In genomic region chr5:142405426-142405825, GRCm38 (mm10) we compare ENCODE assay signal across 14 mouse cellular contexts. TPM values are rescaled to one million over a fixed set of nuclear protein-coding genes. Genes with fewer than 3 reads are reported as not detected.
DNase-seq lines count a peak whose midpoint lies in the region; ATAC-seq and TF ChIP-seq lines count a peak whose summit lies in the region.
"Had no signal": no experiment of that assay in that cellular context is flagged by ENCODE, and none has a peak within 500 bp of the region (broad histone marks: within the 10 kb centered on the region; RNA-seq: fewer than 3 reads in every experiment).

No protein-coding gene starts in this region.

- ATAC-seq in neural tube, embryonic 13.5 days (ENCODE audit: low read depth), result no peak
- ATAC-seq: CD4-positive, CD25-positive, alpha-beta regulatory T cell, adult 4 months; hindbrain, embryonic 16.5 days had no signal

- WGBS in neural tube, embryonic 13.5 days, result 72% methylated on average over 6 of the region's 6 CpGs

- H3K4me2 ChIP-seq in neural tube, embryonic 13.5 days, result no peak overlapping the region; the same call in 1 of the 2 replicates
- H3K4me2 ChIP-seq: heart, embryonic 15.5 days had no signal

- TF ChIP-seq CTCF in layer of hippocampus, adult 2 months (conservative IDR thresholded peaks at IDR 0.05), result no peak

- no peaks in the 10 kb centered on the region for H3K9me3 ChIP-seq in neural tube, embryonic 13.5 days
- H3K9me3 ChIP-seq: heart, embryonic 15.5 days had no signal

- peaks cover 85% of the 10 kb centered on the region for H3K4me1 ChIP-seq in neural tube, embryonic 13.5 days (replicated peaks)

- peak in 1 of 2 experiments; percentile 39 for DNase-seq in layer of hippocampus, adult 2 months (ENCODE audit: low spot score in 2 of 2)
- DNase-seq in layer of hippocampus, postnatal 25 days (ENCODE audit: extremely low spot score in 1 of 2, low spot score in 1 of 2), result no peak
- DNase-seq in neural tube, embryonic 10.5 days (ENCODE audit: extremely low spot score, low spot score), result no peak
- peak; percentile 64 to 71 for DNase-seq in left cerebral cortex, postnatal 14 days (ENCODE audit: low spot score in 2 of 2)
- peak; percentile 81 for DNase-seq in telencephalon, adult 2 months (ENCODE audit: low read depth, low spot score)
- DNase-seq in cerebellum, postnatal 36 days, result no peak
- DNase-seq: cerebellum, adult 11 months; kidney, adult 8-10 months; lung, adult 2 months; thymus, postnatal 25 days had no signal

- peaks cover 19% of the 10 kb centered on the region; the same call in 1 of the 2 replicates for H3K36me3 ChIP-seq in neural tube, embryonic 13.5 days
- H3K36me3 ChIP-seq: heart, embryonic 15.5 days had no signal

- peak overlapping the region; percentile 89 for H3K4me3 ChIP-seq in layer of hippocampus, adult 2 months
- no peak overlapping the region for H3K4me3 ChIP-seq in neural tube, embryonic 13.5 days
- H3K4me3 ChIP-seq: heart, embryonic 15.5 days had no signal

- peak overlapping the region; percentile 89 for H3K27ac ChIP-seq in layer of hippocampus, adult 2 months
- no peak overlapping the region for H3K27ac ChIP-seq in neural tube, embryonic 13.5 days (replicated peaks)
- H3K27ac ChIP-seq: heart, embryonic 15.5 days had no signal

- intact Hi-C loops in left cerebral cortex, postnatal 14 days (cut with DNase I), result no loop called here

- 0 out of 2 replicates have a peak overlapping the region, but pooled peaks have one; percentile 4 for H3K9ac ChIP-seq in neural tube, embryonic 13.5 days
- H3K9ac ChIP-seq: heart, embryonic 15.5 days had no signal

- H3K27me3 ChIP-seq in neural tube, embryonic 13.5 days, result no peaks in the 10 kb centered on the region
- H3K27me3 ChIP-seq: heart, embryonic 15.5 days had no signal

RNA-seq across cellular contexts. Expression of gene Foxk1, which starts 4.1 kb away (rescaled TPM):
- 10 to 100 TPM; 53.0 to 60.3 TPM for total RNA-seq in layer of hippocampus, adult 2 months (2021)
- total RNA-seq in layer of hippocampus, postnatal 25 days (2021), result 10 to 100 TPM; 40.6 to 45.7 TPM
- 5.6 and 7.2 TPM in 2 replicates for polyA plus RNA-seq in neural tube, embryonic 13.5 days (2015; fragmentation: Nextera tagmentation; extraction: Ambion mirVana)
- total RNA-seq in left cerebral cortex, postnatal 14 days (2021), result 10 to 100 TPM; 40.6 to 43.4 TPM

RNA-seq across cellular contexts. Expression of gene Ap5z1, which starts 58.3 kb away (rescaled TPM):
- total RNA-seq in layer of hippocampus, adult 2 months (2021), result 10 to 100 TPM; 24.4 to 31.3 TPM
- total RNA-seq in layer of hippocampus, postnatal 25 days (2021), result 10 to 100 TPM; 18.6 to 24.1 TPM
- polyA plus RNA-seq in neural tube, embryonic 13.5 days (2015; fragmentation: Nextera tagmentation; extraction: Ambion mirVana), result 10.9 and 14.1 TPM in 2 replicates
- total RNA-seq in left cerebral cortex, postnatal 14 days (2021), result 10 to 100 TPM; 18.6 to 21.0 TPM

Comparison
In these comparisons a context has a peak if more than half of its experiments do, and no peak if none do; other contexts are left out.
1. DNase-seq: peak in left cerebral cortex, postnatal 14 days (2 of 2) and telencephalon, adult 2 months (single experiment); none in layer of hippocampus, postnatal 25 days (0 of 2), neural tube, embryonic 10.5 days (single experiment) and cerebellum, postnatal 36 days (0 of 2).